Mouse (Mus musculus) small intestine, adult 10 weeks (tissue): ENCODE measurements around the gene Hist1h2ba. TPM values are rescaled to one million over a fixed set of nuclear protein-coding genes. Genes with fewer than 3 reads are reported as not detected.

Source experiments
- polyA plus RNA-seq: library from polyadenylated mRNA; stranded (reverse); fragments of 350-450 nt; fragmentation: Illumina TruSeq; extraction: RNeasy Lipid Tissue Mini Kit (QIAGEN cat#74804); gene quantifications from one replicate; pipeline ENCODE4 v1.2.3, GENCODE M21; 2014; ENCODE audit warnings: low replicate concordance

The Hist1h2ba gene
- polyA plus RNA-seq, result not detected

GRCm38 (mm10) chr13:23933421-23934210 lies at the start of gene Hist1h2ba:
TSS of gene Hist1h2ba (minus strand) at chr13:23934156.

GRCm38 (mm10) chr13:23934211-23934520 lies 210 bp upstream of the Hist1h2ba start, which contains the start of gene Hist1h2aa:
TSS of gene Hist1h2aa (plus strand) at chr13:23934462.

GRCm38 (mm10) chr13:23914376-23915167 lies 19.4 kb downstream of the Hist1h2ba start, which contains the start of gene Slc17a4:
TSS of gene Slc17a4 (minus strand) at chr13:23915009.

Other genes starting within 250 kb of the Hist1h2ba start
- gene Hist1h2bc, start 250.0 kb downstream of the Hist1h2ba start, polyA plus RNA-seq, result 239 TPM
- not detected for gene Hist1h1t, start 238.3 kb downstream of the Hist1h2ba start, polyA plus RNA-seq
- gene Hist1h4c, start 235.7 kb downstream of the Hist1h2ba start, polyA plus RNA-seq, result 1.6 TPM
- gene Hfe, start 223.3 kb downstream of the Hist1h2ba start, polyA plus RNA-seq, result 13.5 TPM
- gene Hist1h1c, start 195.3 kb downstream of the Hist1h2ba start, polyA plus RNA-seq, result 15.6 TPM
- not detected for gene Hist1h3c, start 188.6 kb downstream of the Hist1h2ba start, polyA plus RNA-seq
- gene Hist1h2bb, start 187.4 kb downstream of the Hist1h2ba start, polyA plus RNA-seq, result not detected
- gene Hist1h2ab, start 183.0 kb downstream of the Hist1h2ba start, polyA plus RNA-seq, result not detected
- gene Hist1h3b, start 181.9 kb downstream of the Hist1h2ba start, polyA plus RNA-seq, result not detected
- gene Hist1h4b, start 177.1 kb downstream of the Hist1h2ba start, polyA plus RNA-seq, result not detected
- not detected for gene Hist1h4a, start 172.9 kb downstream of the Hist1h2ba start, polyA plus RNA-seq
- gene Hist1h3a, start 171.8 kb downstream of the Hist1h2ba start, polyA plus RNA-seq, result not detected
- gene Hist1h1a, start 170.5 kb downstream of the Hist1h2ba start, polyA plus RNA-seq, result not detected
- gene Trim38, start 164.2 kb downstream of the Hist1h2ba start, polyA plus RNA-seq, result 67.0 TPM
- 0.33 TPM for gene Slc17a2, start 127.2 kb downstream of the Hist1h2ba start, polyA plus RNA-seq
- gene Slc17a3, start 94.7 kb downstream of the Hist1h2ba start, polyA plus RNA-seq, result not detected
- not detected for gene Slc17a1, start 66.4 kb downstream of the Hist1h2ba start, polyA plus RNA-seq
- 149 TPM for gene Slc17a4, start 19.1 kb downstream of the Hist1h2ba start, polyA plus RNA-seq
- gene Hist1h2aa, start 306 bp upstream of the Hist1h2ba start, polyA plus RNA-seq, result not detected
- 4.6 TPM for gene Scgn, start 57.1 kb upstream of the Hist1h2ba start, polyA plus RNA-seq